Mouse (Mus musculus) cerebellum, postnatal 4 days (tissue): ENCODE measurements at regions not wholly inside any gene's neighbourhood (a gene's known extent, or its start where the extent isn't known, plus 50 kb on each side); places are given as distances from the start of the nearest gene placed in this dataset.
A peak's percentile ranks its signal among the peaks of the same experiment; 100 is the strongest.
"Not testable (repeated sequence)": the region's sequence is repeated elsewhere in the genome, so short reads cannot be mapped to it uniquely, and the experiment has no call there.

ENCODE experiments used
- DNase-seq, 2 experiments: peaks; one replicate each; pipeline ENCODE4 v3.0.0; 2022; ENCODE audit warnings: low spot score in 2 of 2, mixed read lengths in 1 of 2

DNA sequence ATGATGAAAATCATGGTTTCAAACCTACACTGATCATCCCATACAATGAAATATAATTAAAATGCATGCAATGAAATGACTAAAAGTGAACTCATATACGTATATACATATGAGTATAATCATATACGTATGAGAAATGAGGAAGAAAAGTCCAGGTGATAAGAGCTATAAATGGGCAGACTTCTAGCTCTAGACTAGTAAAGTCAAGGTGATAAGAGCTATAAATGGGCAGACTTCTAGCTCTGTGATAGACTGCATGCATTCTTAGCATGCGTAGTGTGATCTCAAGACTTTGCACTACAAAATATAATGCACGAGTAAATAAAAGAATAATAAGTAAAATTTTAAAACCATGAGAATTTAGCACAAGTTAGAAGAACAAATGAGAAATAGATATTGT is 606.2 kb upstream of the Gpc5 start:
- no peak for DNase-seq

DNA sequence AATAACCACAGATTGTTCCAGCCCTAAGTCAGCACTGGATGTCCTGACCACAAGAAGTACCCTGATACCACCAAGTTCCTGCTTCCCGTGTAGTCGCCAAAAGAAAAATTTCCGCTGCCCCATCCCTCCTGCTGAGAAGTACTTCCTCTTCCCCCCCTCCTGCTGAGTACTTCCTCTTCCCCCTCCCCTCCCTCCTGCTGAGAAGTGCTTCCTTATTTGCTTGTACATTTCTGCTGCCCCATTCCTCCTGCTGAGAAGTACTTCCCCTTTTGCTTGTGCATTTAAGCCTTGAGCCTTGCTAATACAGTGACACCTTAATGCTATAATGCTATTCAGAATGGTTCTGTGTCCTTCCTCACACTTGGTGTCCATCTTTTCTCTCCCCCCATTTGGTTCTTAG is 598.6 kb upstream of the Gpc5 start:
- DNase-seq: not testable (repeated sequence)

DNA sequence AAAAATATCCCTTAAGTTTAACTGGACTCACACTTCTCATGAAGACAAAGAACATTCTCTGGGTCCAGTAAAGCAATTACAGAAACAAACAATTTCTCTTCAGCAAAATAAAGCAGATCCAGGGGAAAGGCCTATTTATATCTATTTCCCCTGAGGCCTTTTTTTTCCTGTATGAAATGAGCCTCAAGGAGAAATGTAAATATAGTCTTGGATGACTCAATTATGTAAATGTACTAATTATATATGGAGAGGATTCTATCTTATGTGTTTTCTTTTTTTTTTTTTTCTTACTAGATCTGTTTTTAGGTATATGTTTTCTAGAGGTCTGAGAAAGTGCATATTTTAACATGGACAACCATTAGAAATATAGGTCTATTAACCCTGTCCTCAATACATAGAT is 587.0 kb upstream of the Gpc5 start:
- no peak for DNase-seq

DNA sequence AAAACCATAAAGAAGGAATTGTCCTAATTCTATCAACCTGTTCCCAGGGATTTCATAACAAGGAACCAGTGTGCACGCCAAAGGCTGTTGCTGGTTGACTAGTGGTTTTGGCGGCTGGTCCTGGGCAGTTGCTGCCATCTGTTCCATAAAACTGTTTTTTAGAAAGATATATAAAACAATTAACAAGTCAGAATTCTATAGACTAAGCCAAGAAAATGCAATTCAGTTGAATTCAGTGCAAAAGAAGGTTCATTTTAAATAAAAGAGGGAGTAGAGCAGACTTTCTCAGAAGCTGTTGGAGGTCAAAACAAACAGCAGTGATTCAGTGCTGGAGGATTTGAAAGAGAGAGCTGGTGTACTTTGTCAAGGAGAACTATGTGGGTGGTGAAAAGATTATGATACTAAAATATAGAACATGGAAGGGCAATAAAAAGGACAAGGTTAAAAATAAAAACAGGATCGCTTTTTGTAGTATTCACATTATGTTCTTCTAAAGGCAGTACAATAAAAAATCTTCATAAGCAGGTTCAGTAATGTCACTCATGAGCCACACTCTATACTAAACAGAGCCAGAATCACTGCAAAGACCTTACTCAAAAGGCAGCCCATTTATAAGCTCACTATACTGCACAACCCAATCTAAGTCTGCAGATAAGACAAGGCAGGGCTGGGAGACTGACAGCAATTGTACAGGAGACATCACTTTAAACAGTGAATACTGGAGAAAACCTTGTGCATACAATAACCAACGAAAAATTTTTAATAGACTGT is 543.9 kb upstream of the Gpc5 start:
- no peak for DNase-seq

DNA sequence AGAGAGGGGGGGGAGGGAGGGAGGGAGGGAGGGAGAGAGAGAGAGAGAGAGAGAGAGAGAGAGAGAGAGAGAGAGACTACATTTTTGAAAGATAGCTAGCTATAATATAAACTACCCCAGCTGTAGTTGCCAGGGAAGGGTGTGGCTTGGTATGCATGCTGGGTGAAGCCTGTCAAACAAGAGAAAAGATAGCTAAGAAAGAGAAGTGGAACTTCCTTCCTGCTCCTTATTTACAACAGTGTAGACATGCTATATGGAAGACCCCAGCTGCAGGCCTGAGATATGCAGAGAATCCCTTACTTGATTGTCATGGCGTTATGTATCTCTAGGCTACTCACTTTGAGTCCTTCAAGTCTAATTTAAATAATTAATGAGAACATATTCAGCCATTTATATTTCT is 542.9 kb upstream of the Gpc5 start:
- DNase-seq: no peak

DNA sequence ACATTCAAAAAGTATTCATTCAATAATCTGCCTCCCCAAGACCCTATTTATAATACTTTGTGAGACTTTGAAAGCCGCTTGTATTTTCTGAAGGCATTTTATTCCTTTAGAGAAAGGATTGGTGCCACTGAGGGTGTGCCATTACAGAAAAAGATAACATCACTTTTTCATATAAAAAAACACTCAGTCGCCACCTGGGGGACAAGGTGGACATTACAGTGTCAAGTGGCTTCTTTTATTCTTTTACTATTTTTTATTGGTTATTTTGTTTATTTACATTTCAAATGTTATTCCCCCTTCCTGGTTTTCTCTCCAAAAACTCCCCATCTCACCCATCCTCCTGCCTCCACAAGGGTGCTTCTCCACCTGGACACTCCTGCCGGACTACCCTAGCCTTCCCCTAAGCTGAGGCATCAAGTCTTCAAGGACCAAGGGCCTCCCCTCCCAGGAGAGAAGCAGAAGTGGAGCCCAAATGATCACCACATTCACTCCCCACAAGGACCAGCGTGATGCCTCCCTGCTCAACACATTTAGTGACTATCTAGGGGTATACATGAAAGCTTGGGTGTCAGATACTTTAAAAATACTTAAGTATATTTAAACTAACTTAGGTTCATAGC is 525.5 kb upstream of the Gpc5 start:
- DNase-seq: peak in 1 of 2 experiments; percentile 11

DNA sequence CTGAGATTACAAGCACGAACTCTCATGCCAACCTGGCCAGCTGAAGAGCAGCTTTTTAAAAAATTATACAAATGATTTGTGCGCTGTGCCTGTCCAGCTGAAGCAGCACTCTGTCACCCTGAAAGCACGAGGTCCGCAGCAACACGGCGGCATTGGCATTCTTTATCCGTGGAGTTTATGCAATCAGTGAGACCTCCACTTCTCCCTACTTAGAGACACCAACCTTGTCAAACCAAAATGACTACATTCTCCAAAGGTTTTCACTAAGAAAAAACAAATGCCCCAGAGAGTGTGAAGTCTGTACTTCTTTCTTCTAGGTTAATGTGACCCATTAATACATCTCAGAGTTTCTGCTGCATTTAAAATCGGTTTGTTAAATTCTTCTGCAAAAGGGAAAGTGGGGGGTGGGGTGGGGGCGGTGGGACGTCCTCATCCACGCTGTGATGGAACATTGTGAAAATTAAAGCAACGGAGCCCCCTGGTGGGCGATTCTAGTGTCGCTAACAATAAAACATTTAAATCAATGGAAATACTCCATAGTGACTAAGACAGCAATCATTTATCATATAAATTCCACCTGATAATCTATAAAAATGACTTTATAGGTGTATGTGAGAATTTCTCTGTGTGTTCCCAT is 524.2 kb upstream of the Gpc5 start:
- peak; percentile 66 to 79 for DNase-seq

DNA sequence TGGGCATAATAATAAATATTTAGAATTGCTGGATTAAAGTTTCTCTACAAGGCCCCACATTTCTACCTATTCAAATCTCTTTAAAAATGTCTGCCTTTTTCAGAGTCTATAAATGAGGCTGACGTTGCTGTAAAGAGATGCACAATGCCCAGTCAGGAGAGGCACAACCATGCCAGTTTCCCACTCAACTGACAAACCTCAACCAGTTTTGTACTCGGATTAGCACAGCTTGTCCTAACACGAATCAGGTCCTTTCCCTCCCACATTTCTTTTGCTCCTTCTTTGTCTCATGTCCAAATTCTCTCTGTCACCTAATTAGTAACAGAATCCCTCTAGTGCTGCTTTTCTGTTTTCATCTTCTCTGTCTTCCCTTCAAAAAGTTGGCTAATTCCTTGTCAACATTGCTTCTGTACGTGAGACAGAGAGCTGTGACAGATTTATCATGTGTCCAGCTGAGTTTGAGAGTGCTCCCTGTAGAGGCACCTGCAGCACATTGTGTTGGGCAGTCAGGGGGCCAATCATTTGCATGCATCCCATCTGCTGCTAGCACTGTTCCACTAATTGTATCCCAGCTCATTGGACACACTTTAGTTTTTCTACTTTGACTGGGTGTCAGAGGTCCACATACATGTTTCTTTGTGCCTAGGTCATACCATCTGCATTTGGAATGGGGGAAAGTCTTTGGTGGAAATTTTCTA is 504.5 kb upstream of the Gpc5 start:
- DNase-seq: no peak

DNA sequence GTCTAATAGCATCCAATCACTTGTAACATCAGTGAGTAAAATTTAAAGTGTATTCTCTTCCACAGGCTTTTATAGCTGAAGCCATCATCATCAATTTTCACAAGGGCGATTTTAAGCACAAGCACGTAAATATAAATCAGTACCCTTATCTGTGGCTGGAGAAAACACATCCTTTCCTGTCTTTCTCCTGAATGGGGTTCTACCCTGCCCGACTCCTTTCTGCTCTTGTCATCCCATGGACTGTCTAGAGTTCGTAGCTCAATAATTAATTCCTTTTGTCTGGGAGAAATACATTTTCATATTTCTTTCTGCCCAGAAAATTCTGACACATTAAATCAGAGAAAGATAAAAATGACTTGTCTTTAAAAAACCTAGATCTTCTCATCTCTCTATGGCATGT is 482.7 kb upstream of the Gpc5 start:
- no peak for DNase-seq

DNA sequence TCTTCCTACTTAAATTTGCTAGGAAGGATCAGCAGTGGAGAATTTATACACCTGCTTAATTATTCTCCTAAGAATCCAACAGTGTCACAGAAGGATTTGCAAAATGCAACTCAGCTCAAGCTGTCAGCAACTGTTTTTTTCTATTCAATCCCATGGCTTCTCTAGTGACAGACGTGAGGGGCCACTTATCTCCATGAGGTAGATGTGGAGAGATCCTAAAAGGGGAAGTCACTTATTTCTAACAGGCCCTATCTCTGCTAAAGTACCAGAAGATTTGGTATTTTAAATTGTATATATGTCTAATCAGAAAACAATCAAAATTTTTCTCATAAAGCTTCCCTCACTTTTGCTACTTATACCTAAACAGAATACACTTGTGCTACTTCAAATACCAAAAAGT is 479.6 kb upstream of the Gpc5 start:
- DNase-seq: no peak

DNA sequence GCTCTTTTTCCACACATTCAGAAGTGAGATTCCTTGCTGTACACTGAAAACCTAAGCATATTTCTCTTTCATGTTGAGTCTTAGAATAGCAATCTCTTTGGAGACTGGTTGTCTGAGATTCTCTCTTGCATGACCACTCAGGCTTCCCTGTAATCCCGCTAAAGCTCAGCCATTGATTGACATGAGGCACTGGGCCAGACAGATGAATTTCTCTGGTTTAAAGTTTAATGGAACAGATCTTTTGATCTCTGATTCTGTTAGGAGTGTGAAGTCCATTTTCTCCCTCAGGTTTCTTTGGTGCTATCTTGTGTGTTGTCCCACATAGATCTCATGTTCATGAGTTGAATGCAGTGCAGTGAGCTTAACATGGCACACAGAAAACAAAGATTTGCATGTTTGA is 435.4 kb upstream of the Gpc5 start:
- no peak for DNase-seq

DNA sequence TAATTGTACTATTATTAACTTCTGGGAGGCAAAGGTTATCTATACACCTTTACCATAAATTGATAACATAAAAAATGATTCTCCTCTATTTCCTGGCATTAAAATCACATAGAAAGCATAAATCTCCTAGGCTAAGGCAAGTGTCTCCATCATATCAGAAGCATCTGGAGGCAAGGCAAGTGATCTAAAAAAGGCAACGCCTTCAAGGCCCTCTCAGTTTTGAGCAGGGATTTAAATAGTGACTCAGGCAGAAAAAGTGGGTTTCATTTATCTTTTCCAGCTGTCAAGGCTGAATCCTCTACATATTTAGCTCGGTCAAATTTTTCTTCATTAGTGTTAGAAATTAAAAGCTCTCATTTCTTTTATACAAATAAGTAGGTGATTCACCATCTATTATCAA is 430.0 kb upstream of the Gpc5 start:
- no peak for DNase-seq

DNA sequence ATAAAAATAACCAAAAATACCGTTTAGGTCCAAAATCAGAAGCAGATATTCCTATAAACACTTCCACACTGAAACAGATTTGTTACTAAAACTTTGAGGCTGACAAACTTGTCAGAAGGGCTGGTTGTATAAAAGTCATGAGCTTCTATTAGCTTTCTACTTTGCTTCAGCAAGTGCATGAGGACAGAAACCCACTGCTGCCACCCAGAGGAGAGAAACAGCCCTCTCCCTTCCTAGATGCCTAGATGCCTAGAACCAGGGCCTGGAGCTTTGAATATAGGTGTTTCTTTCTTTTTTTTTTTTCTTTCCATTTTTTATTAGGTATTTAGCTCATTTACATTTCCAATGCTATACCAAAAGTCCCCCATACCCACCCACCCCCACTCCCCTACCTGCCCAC is 406.9 kb upstream of the Gpc5 start:
- no peak for DNase-seq

DNA sequence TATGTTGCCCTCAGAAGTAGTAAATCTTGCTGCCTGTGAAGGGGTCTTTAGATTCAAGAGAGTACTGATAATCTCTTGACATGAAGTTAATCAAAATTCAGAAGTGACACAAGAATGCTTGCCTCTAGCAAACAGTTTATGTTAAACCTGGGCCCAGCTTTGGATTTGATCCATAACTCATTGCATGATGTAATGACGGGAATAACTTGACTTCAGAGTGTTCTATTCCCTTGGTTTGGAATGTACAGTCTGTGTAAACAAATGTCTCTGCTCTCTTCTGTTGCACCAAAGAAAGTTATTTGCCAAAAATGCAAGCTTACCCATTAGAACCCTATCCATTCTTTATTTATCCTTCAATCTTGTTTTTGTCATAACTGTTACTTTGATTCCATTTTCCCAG is 397.1 kb upstream of the Gpc5 start:
- no peak for DNase-seq

DNA sequence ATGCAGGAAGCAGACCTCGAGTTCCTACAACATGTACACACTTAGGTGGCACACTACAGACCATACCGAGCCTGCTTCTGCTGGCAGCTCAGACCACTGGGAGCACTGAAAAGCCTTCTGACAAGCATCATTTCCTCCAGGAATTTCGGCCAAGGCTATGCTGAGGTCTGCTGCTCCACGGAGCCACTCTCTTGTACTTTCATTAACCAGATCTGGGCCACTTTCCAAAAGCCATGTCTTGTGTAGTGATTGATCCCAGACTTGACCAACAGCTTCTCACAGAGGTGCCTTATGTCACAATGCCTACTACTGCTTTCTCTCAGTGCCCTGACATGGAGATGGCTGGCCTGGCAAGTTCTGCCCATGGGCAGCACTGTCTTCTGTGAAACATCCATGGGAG is 394.5 kb upstream of the Gpc5 start:
- no peak for DNase-seq

DNA sequence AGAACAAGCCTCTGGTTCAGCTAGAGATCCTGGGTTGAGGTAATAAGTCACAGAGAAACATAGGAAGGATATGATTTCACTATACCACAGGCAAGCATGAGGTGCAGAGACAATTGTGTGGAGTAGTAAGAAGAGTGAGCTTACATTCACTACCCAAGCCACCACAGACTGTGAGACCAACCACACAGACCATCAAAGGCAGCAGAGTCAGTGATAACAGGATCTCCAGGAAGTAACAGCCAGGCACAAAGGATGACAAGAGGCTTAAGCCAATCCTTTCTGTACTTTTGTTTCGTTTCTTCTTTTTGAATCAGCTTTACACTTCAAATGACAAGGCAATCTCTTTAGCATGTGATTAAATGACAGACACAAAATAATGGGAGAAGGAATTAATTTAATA is 368.9 kb upstream of the Gpc5 start:
- no peak for DNase-seq

DNA sequence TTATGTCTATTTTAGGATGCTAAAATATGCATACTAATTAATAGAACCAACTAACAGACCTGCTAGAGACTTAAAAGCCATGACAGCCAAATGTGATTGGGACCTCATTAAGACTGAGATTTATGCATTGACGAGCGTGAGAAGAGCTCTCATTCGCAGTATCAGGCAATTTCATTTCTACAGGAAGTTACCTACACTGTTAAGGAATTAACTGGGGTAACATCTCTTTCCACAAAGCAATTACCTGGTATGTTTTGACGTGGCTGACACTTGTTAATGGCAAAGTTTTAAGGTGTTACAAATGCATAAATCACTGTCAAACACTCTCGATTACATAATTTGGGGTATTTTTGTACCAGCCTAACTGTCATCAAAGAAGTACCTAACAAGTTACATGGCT is 324.7 kb upstream of the Gpc5 start:
- DNase-seq: no peak

DNA sequence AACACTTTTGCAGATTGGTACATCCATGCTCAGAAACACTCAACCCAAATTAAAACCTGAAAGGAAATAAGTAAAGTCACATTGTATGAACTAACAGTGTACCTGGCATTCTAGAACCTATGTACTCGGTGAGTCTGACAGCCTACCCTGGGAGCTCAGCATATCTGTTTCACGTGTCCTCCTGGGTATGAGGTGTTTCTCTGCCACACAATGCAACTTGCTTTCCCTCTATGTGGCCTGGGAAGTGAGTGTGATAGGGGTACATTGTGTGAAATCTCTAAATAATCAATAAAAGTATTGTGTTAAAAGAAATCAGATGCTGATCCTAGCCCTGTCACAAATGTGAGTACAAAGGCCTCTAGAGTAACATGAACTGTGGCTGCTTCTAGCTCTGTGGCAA is 315.3 kb upstream of the Gpc5 start:
- no peak for DNase-seq

DNA sequence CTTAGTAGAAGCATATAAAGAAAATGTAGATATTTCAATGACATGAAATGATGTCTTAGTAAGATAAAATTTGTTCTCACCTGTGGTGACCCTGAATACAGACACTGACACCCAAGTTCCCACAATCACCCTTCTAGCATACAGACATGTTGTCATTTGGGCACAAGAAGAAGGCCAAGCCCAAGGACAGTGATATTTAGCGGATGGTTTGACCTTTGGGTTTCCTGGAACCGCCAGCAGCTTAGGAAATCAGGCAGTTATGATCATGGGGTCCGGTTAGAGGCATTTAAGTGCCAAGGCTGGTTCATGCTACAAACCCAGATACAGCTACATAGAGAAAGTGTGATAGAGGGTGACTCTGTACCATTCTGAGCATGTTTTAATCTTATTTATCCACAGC is 310.2 kb upstream of the Gpc5 start:
- no peak for DNase-seq

DNA sequence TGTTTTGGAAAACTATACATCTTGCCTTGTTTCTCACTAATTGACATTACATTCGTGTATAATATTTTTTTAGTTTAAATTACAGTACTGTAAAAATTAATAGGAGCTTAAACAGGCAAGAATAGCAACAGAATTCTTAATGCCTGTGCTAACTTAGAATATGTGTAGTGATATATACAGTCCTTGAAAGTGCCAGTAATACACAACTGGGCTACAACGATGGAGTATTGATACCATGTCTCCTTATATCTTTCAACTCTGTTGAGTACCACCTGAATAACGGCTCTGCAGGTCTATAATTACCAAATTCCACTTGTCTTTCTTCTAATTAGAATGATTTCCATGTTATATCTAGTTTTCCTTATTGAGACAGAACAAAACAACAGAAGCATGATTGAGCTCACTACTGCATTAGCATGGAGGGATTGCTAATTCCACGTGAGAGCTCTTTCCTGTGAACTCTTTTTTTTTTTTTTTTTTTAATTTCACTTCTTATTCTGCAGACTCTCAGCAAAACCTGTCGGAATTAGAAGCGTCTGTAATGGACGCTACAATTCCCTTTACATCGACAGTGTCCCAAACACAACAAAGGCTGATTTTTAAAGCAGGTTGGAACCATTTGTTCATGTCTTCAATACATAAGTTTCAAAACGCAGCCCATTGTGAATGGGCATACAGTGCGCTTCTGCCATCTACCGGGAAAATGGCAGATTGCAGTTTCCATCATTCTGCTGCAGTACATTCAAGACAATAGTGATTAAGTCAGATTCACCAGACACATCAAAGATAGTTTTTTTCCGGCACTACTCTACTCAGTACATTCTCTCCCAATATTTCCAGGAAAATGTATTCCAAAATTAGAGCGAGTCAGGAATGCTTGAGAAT is 300.8 kb upstream of the Gpc5 start:
- DNase-seq: peak; percentile 73 to 83

DNA sequence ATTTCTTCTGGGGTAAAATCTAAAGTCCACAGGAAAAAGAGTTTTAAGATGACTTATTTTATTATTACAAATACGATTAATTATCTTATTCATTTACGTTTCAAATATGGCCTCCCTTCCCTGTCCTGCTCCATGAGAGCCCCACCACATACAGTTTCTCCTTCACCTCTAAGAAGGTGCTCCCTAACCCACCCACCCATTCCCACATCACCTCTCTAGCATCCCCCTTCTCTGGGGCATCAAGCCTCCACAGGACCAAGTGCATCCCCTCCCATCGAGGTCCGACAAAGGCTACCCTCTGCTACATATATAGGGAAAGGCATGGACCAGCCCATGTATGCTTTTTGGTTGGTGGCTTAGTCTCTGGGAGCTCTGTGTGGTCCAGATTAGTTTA is 300.2 kb upstream of the Gpc5 start:
- no peak for DNase-seq

DNA sequence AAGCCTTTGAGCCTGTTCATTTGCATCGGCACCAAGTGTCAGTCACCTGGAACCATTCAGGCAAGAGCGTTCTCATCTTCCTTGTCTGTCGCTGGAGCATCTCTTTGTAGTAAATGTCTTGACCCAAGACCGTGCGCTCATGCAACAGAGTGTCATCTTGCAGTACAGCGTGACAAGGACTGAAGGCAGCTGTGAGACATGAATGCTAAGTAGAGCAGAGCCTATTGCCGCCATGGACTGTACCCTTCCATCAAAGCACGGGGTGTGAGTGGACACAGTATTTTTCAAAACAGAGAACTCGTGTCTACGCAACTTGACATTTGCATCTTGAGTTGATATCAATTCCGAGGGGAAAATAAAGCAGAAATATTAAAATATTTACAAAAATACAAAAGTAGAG is 287.4 kb upstream of the Gpc5 start:
- no peak for DNase-seq
